Mouse (Mus musculus) left cerebral cortex, postnatal 25 days (tissue): ENCODE data around the gene Satb2. TPM values are rescaled to one million over a fixed set of nuclear protein-coding genes. Genes with fewer than 3 reads are reported as not detected.
A peak's percentile ranks its signal among the peaks of the same experiment; 100 is the strongest.

Experiments used
- DNase-seq, 2 experiments: peaks; one replicate each; pipeline ENCODE4 v3.0.0; 2022; ENCODE audit warnings: low spot score in 2 of 2, mixed read lengths in 1 of 2
- intact Hi-C: fragments of 180-260 bp; cut with DNase I; formaldehyde crosslinking; loops from one replicate; pipeline ENCODE4 v1.15.1; 2025
- total RNA-seq, 2 experiments: library from RNA; stranded (reverse); gene quantifications; 2 replicates each; pipeline ENCODE4 v1.2.3; 2021

Gene Satb2
- 10 to 100 TPM; 79.0 to 85.6 TPM for total RNA-seq

- intact Hi-C loops, result loop anchor here (5.0 kb wide), 1 partner anchor 229 kb away; no protein-coding TSS in a partner anchor
- DNase-seq, result peak in 1 of 2 experiments; percentile 20
Measured at GRCm38 (mm10) chr1:56978151-56978700, at the start of gene Satb2. TSS of gene Satb2 (minus strand) at chr1:56978650.

- DNase-seq, result no peak
- intact Hi-C loops, result no loop called here
Measured at GRCm38 (mm10) chr1:57018941-57019340, 40.5 kb upstream of the Satb2 start.

- no peak for DNase-seq
- intact Hi-C loops, result no loop called here
Measured at GRCm38 (mm10) chr1:57013856-57014255, 35.4 kb upstream of the Satb2 start.

- intact Hi-C loops, result no loop called here
Measured at GRCm38 (mm10) chr1:57009171-57009570, 30.7 kb upstream of the Satb2 start.

GRCm38 (mm10) chr1:56995041-56995440, 16.6 kb upstream of the Satb2 start:
- no peak for DNase-seq
- intact Hi-C loops, result no loop called here

More at GRCm38 (mm10) chr1:57009171-57009570, 30.7 kb upstream of the Satb2 start:
- no peak for DNase-seq

GRCm38 (mm10) chr1:56992310-56992709, 13.9 kb upstream of the Satb2 start:
- no peak for DNase-seq

GRCm38 (mm10) chr1:56991613-56992012, 13.2 kb upstream of the Satb2 start:
- DNase-seq, result no peak
- intact Hi-C loops, result no loop called here

More at GRCm38 (mm10) chr1:56992310-56992709, 13.9 kb upstream of the Satb2 start:
- intact Hi-C loops, result no loop called here

GRCm38 (mm10) chr1:56984483-56984810, 6.0 kb upstream of the Satb2 start:
- intact Hi-C loops, result no loop called here
- DNase-seq, result no peak

GRCm38 (mm10) chr1:56983771-56984482, 5.5 kb upstream of the Satb2 start:
- no peak for DNase-seq
- intact Hi-C loops, result no loop called here

GRCm38 (mm10) chr1:56983100-56983590, 4.7 kb upstream of the Satb2 start:
- no peak for DNase-seq

GRCm38 (mm10) chr1:56982631-56983030, 4.2 kb upstream of the Satb2 start:
- intact Hi-C loops, result no loop called here
- no peak for DNase-seq

More at GRCm38 (mm10) chr1:56983100-56983590, 4.7 kb upstream of the Satb2 start:
- intact Hi-C loops, result no loop called here

- intact Hi-C loops, result no loop called here
- peak in 1 of 2 experiments; percentile 45 for DNase-seq
Measured at GRCm38 (mm10) chr1:56981947-56982555, 3.6 kb upstream of the Satb2 start.

GRCm38 (mm10) chr1:56981508-56981907, 3.1 kb upstream of the Satb2 start:
- intact Hi-C loops, result no loop called here
- DNase-seq, result no peak

- no peak for DNase-seq
- intact Hi-C loops, result no loop called here
Measured at GRCm38 (mm10) chr1:56980631-56981275, 2.3 kb upstream of the Satb2 start.

GRCm38 (mm10) chr1:56979531-56980395, 1.3 kb upstream of the Satb2 start:
- intact Hi-C loops, result loop anchor here (5.0 kb wide), 1 partner anchor 228 kb away; no protein-coding TSS in a partner anchor
- peak in 1 of 2 experiments; percentile 39 for DNase-seq

GRCm38 (mm10) chr1:56977201-56978100, 999 bp downstream of the Satb2 start:
- peak; percentile 64 to 72 for DNase-seq
- intact Hi-C loops, result loop anchor here (1.0 to 5.0 kb wide), 5 partner anchors 230 to 1085 kb away; no protein-coding TSS in a partner anchor

- intact Hi-C loops, result loop anchor here (1.0 to 5.0 kb wide), 5 partner anchors 231 to 1084 kb away; no protein-coding TSS in a partner anchor
- no peak for DNase-seq
Measured at GRCm38 (mm10) chr1:56976825-56977104, 1.7 kb downstream of the Satb2 start.
